Mouse (Mus musculus) B cell, adult 2 months (primary cell): Measurements from ENCODE around the gene Akr7a5.
A peak's percentile ranks its signal among the peaks of the same experiment; 100 is the strongest.

Experiments used
- DNase-seq, 2 experiments: peaks; one replicate each; pipeline ENCODE4 v3.0.0; 2022

Akr7a5 gene

GRCm38 (mm10) chr4:139301780-139302179, 8.8 kb upstream of the Akr7a5 start:
- DNase-seq = no peak

GRCm38 (mm10) chr4:139302241-139302640, 8.3 kb upstream of the Akr7a5 start:
- no peak for DNase-seq

GRCm38 (mm10) chr4:139305521-139305920, 5.0 kb upstream of the Akr7a5 start:
- peak; percentile 32 for DNase-seq

- peak; percentile 74 to 81 for DNase-seq
Observed at GRCm38 (mm10) chr4:139307916-139308315, 2.6 kb upstream of the Akr7a5 start.

GRCm38 (mm10) chr4:139309651-139310050, 893 bp upstream of the Akr7a5 start:
- DNase-seq = peak; percentile 19 to 25

GRCm38 (mm10) chr4:139310899-139311701, 556 bp downstream of the Akr7a5 start:
- DNase-seq = no peak

GRCm38 (mm10) chr4:139311707-139312106, 1.2 kb downstream of the Akr7a5 start:
- DNase-seq = no peak

GRCm38 (mm10) chr4:139312632-139313031, 2.1 kb downstream of the Akr7a5 start:
- DNase-seq = peak; percentile 75 to 78

- DNase-seq = no peak
Observed at GRCm38 (mm10) chr4:139318449-139318848, 7.9 kb downstream of the Akr7a5 start.

- no peak for DNase-seq
Observed at GRCm38 (mm10) chr4:139319740-139320139, 9.2 kb downstream of the Akr7a5 start.

GRCm38 (mm10) chr4:139330605-139331004, 20.1 kb downstream of the Akr7a5 start:
- DNase-seq = peak; percentile 85 to 89

GRCm38 (mm10) chr4:139334631-139335295, 24.2 kb downstream of the Akr7a5 start:
- no peak for DNase-seq

- no peak for DNase-seq
Observed at GRCm38 (mm10) chr4:139335507-139335906, 25.0 kb downstream of the Akr7a5 start.

GRCm38 (mm10) chr4:139336822-139337483, 26.4 kb downstream of the Akr7a5 start:
- DNase-seq = peak; percentile 87

GRCm38 (mm10) chr4:139338145-139338544, 27.6 kb downstream of the Akr7a5 start:
- no peak for DNase-seq

- no peak for DNase-seq
Observed at GRCm38 (mm10) chr4:139340835-139341234, 30.3 kb downstream of the Akr7a5 start.

GRCm38 (mm10) chr4:139341556-139342233, 31.2 kb downstream of the Akr7a5 start:
- DNase-seq = no peak

GRCm38 (mm10) chr4:139343718-139344117, 33.2 kb downstream of the Akr7a5 start:
- DNase-seq = no peak

- no peak for DNase-seq
Observed at GRCm38 (mm10) chr4:139345416-139346019, 35.0 kb downstream of the Akr7a5 start.

- DNase-seq = peak; percentile 88 to 89
Observed at GRCm38 (mm10) chr4:139351931-139352711, 41.6 kb downstream of the Akr7a5 start, which contains the start of the genes Mrto4, Emc1 and Ubr4. TSS of gene Mrto4 (minus strand) at chr4:139352576. TSS of gene Emc1 (plus strand) at chr4:139352587. TSS of gene Ubr4 (plus strand) at chr4:139352609.

GRCm38 (mm10) chr4:139352832-139353231, 42.3 kb downstream of the Akr7a5 start:
- DNase-seq = no peak

- no peak for DNase-seq
Observed at GRCm38 (mm10) chr4:139357211-139357610, 46.7 kb downstream of the Akr7a5 start.
